In genomic region chr10:42961771-42962170, GRCm38 (mm10) we compare ENCODE assay signal across 15 mouse cellular contexts.
DNase-seq lines count a peak whose midpoint lies in the region; ATAC-seq and TF ChIP-seq lines count a peak whose summit lies in the region.
"Had no signal": no experiment of that assay in that cellular context is flagged by ENCODE, and none has a peak within 500 bp of the region (broad histone marks: within the 10 kb centered on the region; RNA-seq: fewer than 3 reads in every experiment).

No protein-coding gene starts in this region.

- H3K36me3 ChIP-seq in forebrain, embryonic 10.5 days (replicated peaks): no peaks in the 10 kb centered on the region
- H3K36me3 ChIP-seq in forebrain, embryonic 16.5 days (ENCODE audit: control insufficient read depth, insufficient read depth): no peaks in the 10 kb centered on the region
- no peaks in the 10 kb centered on the region for H3K36me3 ChIP-seq in kidney, postnatal 0 days (ENCODE audit: insufficient read depth, low read length)
- H3K36me3 ChIP-seq in embryonic facial prominence, embryonic 10.5 days (replicated peaks): no peaks in the 10 kb centered on the region
- H3K36me3 ChIP-seq in intestine, embryonic 16.5 days (ENCODE audit: control insufficient read depth, insufficient read depth, low read length): no peaks in the 10 kb centered on the region
- H3K36me3 ChIP-seq: heart, embryonic 13.5 days; hindbrain, embryonic 12.5 days had no signal

- H3K4me2 ChIP-seq in forebrain, embryonic 16.5 days (ENCODE audit: low read length): no peak overlapping the region
- H3K4me2 ChIP-seq in kidney, postnatal 0 days (ENCODE audit: low read length): no peak overlapping the region
- no peak overlapping the region for H3K4me2 ChIP-seq in intestine, embryonic 16.5 days (ENCODE audit: low read depth, low read length)
- H3K4me2 ChIP-seq: heart, embryonic 13.5 days; hindbrain, embryonic 12.5 days had no signal

- ATAC-seq in forebrain, embryonic 16.5 days: no peak
- no peak for ATAC-seq in kidney, postnatal 0 days (replicated peaks; ENCODE audit: low FRiP score, low read depth)
- no peak for ATAC-seq in intestine, embryonic 16.5 days
- ATAC-seq: Patski had no signal

- intact Hi-C loops in left cerebral cortex, postnatal 25 days (cut with DNase I): no loop called here

- peaks cover 22% of the 10 kb centered on the region for H3K27me3 ChIP-seq in forebrain, embryonic 10.5 days (ENCODE audit: poor library complexity, severe bottlenecking)
- no peaks in the 10 kb centered on the region for H3K27me3 ChIP-seq in forebrain, embryonic 16.5 days (replicated peaks; ENCODE audit: control insufficient read depth, insufficient read depth, low read length)
- H3K27me3 ChIP-seq in kidney, postnatal 0 days (ENCODE audit: insufficient read depth, low read length): no peaks in the 10 kb centered on the region
- H3K27me3 ChIP-seq in embryonic facial prominence, embryonic 10.5 days (replicated peaks; ENCODE audit: low read depth, poor library complexity, severe bottlenecking): peaks cover 12% of the 10 kb centered on the region
- no peaks in the 10 kb centered on the region for H3K27me3 ChIP-seq in intestine, embryonic 16.5 days (replicated peaks; ENCODE audit: control insufficient read depth, insufficient read depth, low read length)

- no peak for DNase-seq in forebrain, embryonic 10.5 days (ENCODE audit: extremely low spot score, low spot score)
- DNase-seq in kidney, postnatal 0 days (ENCODE audit: low spot score): no peak
- no peak for DNase-seq in kidney, adult 18-20 months
- DNase-seq in embryonic facial prominence, embryonic 10.5 days (ENCODE audit: low spot score): peak; percentile 54
- no peak for DNase-seq in left cerebral cortex, postnatal 25 days (ENCODE audit: low spot score in 2 of 2)
- no peak for DNase-seq in thymus, postnatal 0 days (ENCODE audit: low spot score)
- DNase-seq: cerebellum, adult 2 months; lung, postnatal 36 days; midbrain, embryonic 14.5 days; right cerebral cortex, postnatal 25 days had no signal

- H3K4me1 ChIP-seq in forebrain, embryonic 10.5 days: peaks cover 33% of the 10 kb centered on the region
- H3K4me1 ChIP-seq in forebrain, embryonic 16.5 days (replicated peaks; ENCODE audit: control insufficient read depth, insufficient read depth, low read length): peaks cover 7% of the 10 kb centered on the region; the same call in 1 of the 2 replicates
- H3K4me1 ChIP-seq in kidney, postnatal 0 days (replicated peaks; ENCODE audit: insufficient read depth, low read length): 0 out of 2 replicates have a peak, but pooled peaks cover 2% of the 10 kb centered on the region
- H3K4me1 ChIP-seq in embryonic facial prominence, embryonic 10.5 days: peaks cover 42% of the 10 kb centered on the region
- H3K4me1 ChIP-seq in intestine, embryonic 16.5 days (ENCODE audit: control insufficient read depth, insufficient read depth, low read length): peaks cover 4% of the 10 kb centered on the region; the same call in 1 of the 2 replicates

- no peak for TF ChIP-seq CTCF in kidney, postnatal 0 days (IDR thresholded peaks at IDR 0.05; ENCODE audit: low read depth)

- H3K27ac ChIP-seq in forebrain, embryonic 10.5 days: peak overlapping the region; percentile 22; the same call in 1 of the 2 replicates
- no peak overlapping the region for H3K27ac ChIP-seq in forebrain, embryonic 16.5 days (ENCODE audit: low read length)
- peak overlapping the region; percentile 80; the same call in 1 of the 2 replicates for H3K27ac ChIP-seq in kidney, postnatal 0 days
- H3K27ac ChIP-seq in embryonic facial prominence, embryonic 10.5 days (replicated peaks): peak overlapping the region; percentile 81
- peak overlapping the region; percentile 60; the same call in 1 of the 2 replicates for H3K27ac ChIP-seq in intestine, embryonic 16.5 days (ENCODE audit: low read length)
- H3K27ac ChIP-seq: heart, embryonic 13.5 days; hindbrain, embryonic 12.5 days had no signal

- 67% methylated on average over 6 of the region's 6 CpGs for whole genome bisulfite sequencing in forebrain, embryonic 10.5 days
- WGBS in forebrain, embryonic 16.5 days: 82% methylated on average over 6 of the region's 6 CpGs
- 51% methylated on average over 6 of the region's 6 CpGs for WGBS in kidney, postnatal 0 days
- 42% methylated on average over 6 of the region's 6 CpGs for WGBS in embryonic facial prominence, embryonic 10.5 days
- 66% methylated on average over 6 of the region's 6 CpGs for WGBS in intestine, embryonic 16.5 days

- H3K9ac ChIP-seq in forebrain, embryonic 16.5 days (replicated peaks; ENCODE audit: low read depth, low read length): no peak overlapping the region
- no peak overlapping the region for H3K9ac ChIP-seq in kidney, postnatal 0 days (ENCODE audit: low read depth, low read length)
- no peak overlapping the region for H3K9ac ChIP-seq in intestine, embryonic 16.5 days (ENCODE audit: low read depth, low read length)
- H3K9ac ChIP-seq: heart, embryonic 13.5 days; hindbrain, embryonic 12.5 days had no signal

- H3K4me3 ChIP-seq in forebrain, embryonic 10.5 days: no peak overlapping the region
- H3K4me3 ChIP-seq in forebrain, embryonic 16.5 days (replicated peaks; ENCODE audit: low read length): no peak overlapping the region
- no peak overlapping the region for H3K4me3 ChIP-seq in kidney, postnatal 0 days (replicated peaks; ENCODE audit: low read depth, low read length)
- H3K4me3 ChIP-seq in embryonic facial prominence, embryonic 10.5 days: no peak overlapping the region
- H3K4me3 ChIP-seq in intestine, embryonic 16.5 days (ENCODE audit: low read length): no peak overlapping the region
- H3K4me3 ChIP-seq: heart, embryonic 13.5 days; hindbrain, embryonic 12.5 days had no signal

- peaks cover 1% of the 10 kb centered on the region; the same call in 1 of the 2 replicates for H3K9me3 ChIP-seq in forebrain, embryonic 10.5 days
- H3K9me3 ChIP-seq in forebrain, embryonic 16.5 days (ENCODE audit: control insufficient read depth, low read length): no peaks in the 10 kb centered on the region
- no peaks in the 10 kb centered on the region for H3K9me3 ChIP-seq in kidney, postnatal 0 days (replicated peaks; ENCODE audit: low read length)
- H3K9me3 ChIP-seq in embryonic facial prominence, embryonic 10.5 days: no peaks in the 10 kb centered on the region
- H3K9me3 ChIP-seq in intestine, embryonic 16.5 days (ENCODE audit: control insufficient read depth, low read length): no peaks in the 10 kb centered on the region
- H3K9me3 ChIP-seq: heart, embryonic 13.5 days; hindbrain, embryonic 12.5 days had no signal
